Mouse (Mus musculus): Measurements from ENCODE around the gene Olfr1183.

- no peak for TF ChIP-seq CTCF (IDR thresholded peaks at IDR 0.05; ENCODE audit: low read depth)
- no peak for TF ChIP-seq EP300 (IDR thresholded peaks at IDR 0.05; ENCODE audit: low read depth)
Observed at GRCm38 (mm10) chr2:88406353-88406752, 48.3 kb upstream of the Olfr1183 start, which contains the start of gene Olfr1179.
